Mouse (Mus musculus) lung, adult 2 months (tissue): ENCODE results near the gene Ank.
"Not testable (repeated sequence)": the region's sequence is repeated elsewhere in the genome, so short reads cannot be mapped to it uniquely, and the experiment has no call there.

ENCODE experiments used
- CTCF ChIP-seq: fragments of 200-500 bp; IDR thresholded peaks from 2 replicates; pipeline ENCODE4 v1.5.1; 2011; ENCODE audit warnings: mild to moderate bottlenecking, low read length, control low read depth; ENCODE audit not compliant: insufficient read depth
- POLR2A ChIP-seq: fragments of 200-500 bp; IDR thresholded peaks from 2 replicates; pipeline ENCODE4 v1.6.1; 2011; ENCODE audit warnings: low read depth, mild to moderate bottlenecking, control low read depth, low read length, borderline replicate concordance; ENCODE audit errors: extremely low read depth

DNA sequence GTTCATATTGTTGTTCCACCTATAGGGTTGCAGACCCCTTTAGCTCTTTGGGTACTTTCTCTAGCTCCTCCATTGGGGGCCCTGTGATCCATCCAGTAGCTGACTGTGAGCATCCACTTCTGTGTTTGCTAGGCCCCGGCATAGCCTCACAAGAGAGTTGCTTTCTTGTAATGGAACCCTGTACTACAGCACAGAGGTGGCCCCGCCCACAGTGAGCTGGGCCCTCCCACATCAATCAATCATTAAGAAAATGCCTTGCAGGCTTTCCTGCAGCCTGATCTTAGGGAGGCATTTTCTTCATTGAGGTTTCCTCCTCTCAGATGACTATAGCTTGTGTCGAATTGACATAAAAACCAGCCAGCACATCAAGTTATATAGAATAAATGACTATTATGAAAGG is 3.9 kb downstream of the Ank start:
- TF ChIP-seq CTCF, POLR2A: not testable (repeated sequence)
